Mouse (Mus musculus) forebrain, embryonic 10.5 days (tissue): ENCODE data around the gene Timmdc1. TPM values are rescaled to one million over a fixed set of nuclear protein-coding genes. Genes with fewer than 3 reads are reported as not detected.

Experiments
- DNase-seq: peaks from one replicate; pipeline ENCODE4 v3.0.0-alpha.2; 2017; ENCODE audit warnings: low spot score; ENCODE audit errors: extremely low spot score
- H3K27ac ChIP-seq: fragments of 300-500 bp; sonication (generic); 2 replicates; pipeline ENCODE4 v1.5.1; 2016; ENCODE audit warnings: mild to moderate bottlenecking
- H3K27me3 ChIP-seq: fragments of 300-500 bp; sonication (generic); 2 replicates; pipeline ENCODE4 v1.6.1; 2016; ENCODE audit warnings: mild to moderate bottlenecking; ENCODE audit not compliant: poor library complexity, severe bottlenecking
- H3K36me3 ChIP-seq: fragments of 300-500 bp; sonication (generic); replicated peaks from 2 replicates; pipeline ENCODE4 v1.6.1; 2016; ENCODE audit warnings: mild to moderate bottlenecking, moderate library complexity
- H3K4me1 ChIP-seq: fragments of 300-500 bp; sonication (generic); 2 replicates; pipeline ENCODE4 v1.6.1; 2016
- H3K4me3 ChIP-seq: fragments of 300-500 bp; sonication (generic); 2 replicates; pipeline ENCODE4 v1.5.1; 2016; ENCODE audit warnings: mild to moderate bottlenecking, moderate library complexity
- H3K9me3 ChIP-seq: fragments of 300-500 bp; sonication (generic); 2 replicates; pipeline ENCODE4 v1.6.1; 2016; ENCODE audit warnings: mild to moderate bottlenecking, moderate library complexity
- WGBS: fragments of 180-500 bp; shearing (Covaris S2); methylation state at CpG from one replicate; pipeline ENCODE4 v1.1.7; 2016; 5-methylcytosine and 5-hydroxymethylcytosine counted together
- polyA plus RNA-seq: library from polyadenylated mRNA; unstranded; fragments of >200 nt; fragmentation: Nextera tagmentation; extraction: Ambion mirVana; gene quantifications from 2 replicates; pipeline ENCODE4 v1.2.1, GENCODE M21; 2016

The Timmdc1 gene
- polyA plus RNA-seq, 1 experiment from 2014 or later, result 33.1 TPM

DNA sequence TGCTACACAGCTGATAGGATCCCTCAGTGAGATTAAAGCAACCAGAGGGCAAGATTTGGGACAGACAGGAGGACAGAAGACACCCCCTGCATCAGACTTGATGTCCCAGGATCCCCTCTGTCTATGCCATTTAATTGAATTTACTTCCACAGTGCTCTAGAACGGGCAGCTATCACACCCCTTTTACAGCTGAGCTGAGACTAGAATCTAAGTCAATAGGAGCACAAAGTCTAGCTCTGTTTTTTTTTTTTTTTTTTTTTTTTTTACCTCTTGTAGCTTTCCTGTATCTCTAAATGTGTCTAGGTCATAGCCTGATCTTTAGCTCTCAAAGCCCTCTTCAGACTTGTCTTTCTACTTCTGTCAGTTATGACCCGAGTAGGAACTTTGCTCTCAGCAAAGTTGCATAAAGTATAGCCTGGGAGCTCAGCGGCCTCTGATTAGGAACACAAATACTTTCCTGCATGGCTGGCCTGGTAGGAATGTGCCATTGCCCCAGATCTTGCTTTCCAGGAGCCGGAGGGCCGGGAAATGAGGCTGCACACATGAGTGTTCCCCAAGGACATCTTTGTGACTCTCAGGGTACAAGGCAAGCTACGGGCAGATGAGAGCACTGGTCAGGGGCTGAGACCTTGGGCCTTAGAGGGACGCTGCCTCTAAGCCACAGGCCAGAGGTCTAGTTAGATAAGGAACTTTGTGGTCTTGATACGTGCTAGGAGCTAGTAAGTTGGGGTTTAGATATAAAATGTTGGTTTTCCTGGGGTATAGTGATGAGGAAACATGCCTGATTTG lies 54.4 kb downstream of the Timmdc1 start:
- H3K4me1 ChIP-seq, result 0 out of 2 replicates have a peak, but pooled peaks cover 4% of the 10 kb centered on the region
- no peaks in the 10 kb centered on the region for H3K36me3 ChIP-seq
- 83% methylated on average over 8 of the region's 8 CpGs for WGBS
- no peaks in the 10 kb centered on the region for H3K27me3 ChIP-seq
- no peak overlapping the region for H3K4me3 ChIP-seq
- no peak for DNase-seq
- H3K27ac ChIP-seq, result no peak overlapping the region
- H3K9me3 ChIP-seq, result no peaks in the 10 kb centered on the region

DNA sequence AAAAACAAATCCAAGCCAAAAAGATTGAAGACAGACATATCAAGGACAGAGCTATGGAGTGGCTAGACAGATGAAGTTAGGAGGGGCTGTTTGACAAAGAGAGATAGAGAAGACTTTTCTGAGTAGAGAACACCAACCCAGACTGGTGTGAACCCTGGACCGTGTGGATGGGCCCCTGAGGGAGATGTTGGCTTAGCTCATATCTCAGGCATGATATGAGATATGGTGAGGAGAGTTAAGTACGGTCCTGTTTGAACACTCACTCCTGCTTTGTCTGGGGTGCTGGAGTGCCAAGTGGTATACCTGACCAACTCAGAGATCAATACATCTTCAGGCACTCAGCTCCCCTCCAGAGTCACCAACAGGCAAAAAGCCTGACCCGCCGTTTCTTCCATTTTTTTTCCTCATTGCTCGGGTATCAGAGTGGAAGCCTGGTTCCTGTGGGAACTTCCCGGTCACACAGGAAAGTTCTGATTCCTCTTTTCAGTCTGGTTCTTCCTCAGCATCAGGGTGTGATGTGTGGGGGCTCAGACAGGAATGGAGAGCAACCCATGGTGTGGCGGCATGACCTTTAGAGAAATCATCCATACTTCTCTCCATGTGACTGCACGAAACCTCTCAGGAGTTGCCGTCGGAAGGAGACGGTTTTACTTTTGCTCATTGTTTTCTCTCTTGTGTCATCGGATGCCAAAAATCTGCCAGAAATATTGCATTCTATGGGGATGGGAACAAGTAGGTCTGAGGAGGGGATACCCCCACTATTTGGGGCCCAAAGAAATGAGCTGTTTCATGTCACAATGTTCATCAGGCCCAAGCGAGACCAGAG lies 55.2 kb downstream of the Timmdc1 start:
- Histone ChIP-seq H3K27me3 (no peaks in the 10 kb centered on the region), H3K4me1 (0 out of 2 replicates have a peak, but pooled peaks cover 4% of the 10 kb centered on the region), H3K36me3 (no peaks in the 10 kb centered on the region), H3K9me3 (no peaks in the 10 kb centered on the region), H3K4me3 (no peak overlapping the region), H3K27ac (no peak overlapping the region)
- WGBS, result 88% methylated on average over 13 of the region's 13 CpGs
- DNase-seq, result no peak

DNA sequence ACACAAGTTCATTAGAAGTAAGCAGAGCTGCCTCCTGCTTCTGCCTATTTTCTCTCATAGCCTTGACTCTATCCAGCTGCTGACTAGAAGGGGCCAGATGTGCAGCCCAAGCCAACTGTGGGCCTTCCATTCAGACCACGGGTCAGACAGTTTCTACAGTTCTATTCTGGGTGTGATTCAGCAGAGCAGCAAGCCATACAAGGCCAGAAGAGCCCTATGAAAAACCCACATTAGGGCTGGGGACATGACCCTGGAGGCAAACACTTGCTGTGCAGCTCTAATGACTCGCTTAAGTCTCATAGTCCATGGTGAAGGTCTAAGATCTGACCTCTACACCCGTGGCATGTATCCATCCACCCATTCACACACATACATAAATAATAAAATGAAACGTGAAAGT lies 56.4 kb downstream of the Timmdc1 start:
- H3K27me3 ChIP-seq, result no peaks in the 10 kb centered on the region
- 84% methylated on average over 4 of the region's 4 CpGs for WGBS
- no peaks in the 10 kb centered on the region for H3K36me3 ChIP-seq
- H3K9me3 ChIP-seq, result no peaks in the 10 kb centered on the region
- H3K4me1 ChIP-seq, result 0 out of 2 replicates have a peak, but pooled peaks cover 4% of the 10 kb centered on the region
- no peak overlapping the region for H3K27ac ChIP-seq
- no peak overlapping the region for H3K4me3 ChIP-seq
- no peak for DNase-seq

DNA sequence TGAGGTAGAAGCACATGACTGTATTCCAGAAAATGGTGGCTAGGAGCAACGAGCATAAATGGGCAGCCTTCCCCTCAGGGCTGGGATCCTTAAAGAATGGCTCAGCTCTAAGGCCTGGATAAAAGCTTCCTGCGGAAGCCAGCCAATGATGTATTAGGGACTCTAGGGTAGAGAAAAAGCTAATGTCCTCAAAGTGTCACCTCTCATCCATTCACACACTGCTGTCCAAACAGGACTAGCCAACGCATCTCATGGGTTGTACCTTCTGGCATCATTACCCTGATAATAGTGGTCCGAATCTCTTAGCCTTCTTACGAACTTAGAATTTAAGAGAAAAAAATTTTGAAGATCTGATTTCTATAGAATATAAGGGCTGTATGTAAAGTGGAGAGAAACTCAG lies 59.2 kb downstream of the Timmdc1 start:
- no peaks in the 10 kb centered on the region for H3K4me1 ChIP-seq
- H3K27ac ChIP-seq, result no peak overlapping the region
- no peaks in the 10 kb centered on the region for H3K36me3 ChIP-seq
- no peaks in the 10 kb centered on the region for H3K9me3 ChIP-seq
- 89% methylated on average over 5 of the region's 5 CpGs for WGBS
- H3K4me3 ChIP-seq, result no peak overlapping the region
- no peaks in the 10 kb centered on the region; the same call in 1 of the 2 replicates for H3K27me3 ChIP-seq
- no peak for DNase-seq

DNA sequence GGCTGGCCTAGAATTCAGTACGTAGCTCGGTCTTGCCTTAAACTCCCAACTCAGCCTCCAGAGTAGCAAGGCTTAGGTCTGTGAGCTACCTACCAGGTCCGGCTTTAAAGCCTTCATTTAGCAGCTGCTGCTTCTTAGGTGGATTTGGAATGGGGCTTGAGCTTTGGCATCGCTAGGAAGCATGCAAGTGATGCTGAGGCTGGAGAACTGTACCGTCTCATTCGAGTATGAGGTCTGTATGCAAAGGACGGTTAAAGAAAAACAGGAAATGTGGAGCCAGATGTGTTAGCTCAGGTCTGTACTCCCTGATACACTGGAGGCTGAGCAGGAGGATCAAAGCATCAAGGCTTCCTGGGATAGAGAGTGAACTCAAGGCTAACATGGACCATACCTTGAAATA lies 60.3 kb downstream of the Timmdc1 start:
- WGBS, result 89% methylated on average over 7 of the region's 7 CpGs
- Histone ChIP-seq H3K9me3 (no peaks in the 10 kb centered on the region), H3K4me1 (no peaks in the 10 kb centered on the region), H3K4me3 (no peak overlapping the region), H3K27me3 (no peaks in the 10 kb centered on the region; the same call in 1 of the 2 replicates), H3K27ac (no peak overlapping the region), H3K36me3 (no peaks in the 10 kb centered on the region)
- DNase-seq, result no peak

DNA sequence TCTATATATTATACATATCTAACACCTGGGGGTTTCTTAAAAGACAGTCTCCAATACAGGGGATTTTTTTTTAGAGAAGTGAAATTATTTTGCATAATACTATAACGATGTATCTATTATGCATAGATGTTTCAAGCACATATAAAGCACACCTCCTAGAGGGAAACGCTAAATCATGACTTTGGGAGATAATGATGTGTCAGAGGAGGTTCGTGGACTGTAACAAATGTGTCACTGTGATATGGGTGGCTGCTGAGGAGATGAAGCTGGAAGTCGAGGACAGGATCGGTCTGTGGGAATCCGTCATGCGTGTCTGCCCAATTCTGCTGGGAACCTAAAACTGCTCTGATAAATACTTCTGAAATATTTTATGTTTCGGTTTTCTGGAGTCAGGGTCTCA lies 60.7 kb downstream of the Timmdc1 start:
- 89% methylated on average over 8 of the region's 8 CpGs for WGBS
- H3K4me1 ChIP-seq, result no peaks in the 10 kb centered on the region
- H3K4me3 ChIP-seq, result no peak overlapping the region
- H3K27ac ChIP-seq, result no peak overlapping the region
- no peaks in the 10 kb centered on the region for H3K9me3 ChIP-seq
- no peaks in the 10 kb centered on the region for H3K36me3 ChIP-seq
- H3K27me3 ChIP-seq, result no peaks in the 10 kb centered on the region; the same call in 1 of the 2 replicates
- no peak for DNase-seq

DNA sequence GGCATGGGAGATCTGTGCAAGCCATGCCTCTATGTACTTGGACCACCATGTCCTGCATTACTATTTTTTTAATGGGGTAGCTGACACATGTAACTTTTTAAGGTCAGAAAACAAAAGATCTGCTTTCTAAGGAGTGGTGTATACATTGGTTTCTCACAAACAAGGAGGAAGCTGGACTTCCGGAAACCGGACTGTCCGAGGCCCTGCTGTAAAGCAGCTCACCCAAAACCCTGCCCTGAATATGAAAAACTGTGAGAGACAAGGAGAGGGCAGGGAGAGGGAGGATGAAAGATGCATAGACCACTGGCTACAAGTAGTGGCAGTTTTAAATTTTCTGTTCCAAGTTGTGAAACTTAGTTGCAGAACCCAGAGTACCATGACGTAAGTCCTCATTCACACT lies 62.5 kb downstream of the Timmdc1 start:
- Histone ChIP-seq H3K36me3 (no peaks in the 10 kb centered on the region), H3K27ac (no peak overlapping the region), H3K4me1 (no peaks in the 10 kb centered on the region), H3K27me3 (no peaks in the 10 kb centered on the region; the same call in 1 of the 2 replicates), H3K9me3 (no peaks in the 10 kb centered on the region), H3K4me3 (no peak overlapping the region)
- DNase-seq, result no peak
- 94% methylated on average over 4 of the region's 4 CpGs for WGBS

DNA sequence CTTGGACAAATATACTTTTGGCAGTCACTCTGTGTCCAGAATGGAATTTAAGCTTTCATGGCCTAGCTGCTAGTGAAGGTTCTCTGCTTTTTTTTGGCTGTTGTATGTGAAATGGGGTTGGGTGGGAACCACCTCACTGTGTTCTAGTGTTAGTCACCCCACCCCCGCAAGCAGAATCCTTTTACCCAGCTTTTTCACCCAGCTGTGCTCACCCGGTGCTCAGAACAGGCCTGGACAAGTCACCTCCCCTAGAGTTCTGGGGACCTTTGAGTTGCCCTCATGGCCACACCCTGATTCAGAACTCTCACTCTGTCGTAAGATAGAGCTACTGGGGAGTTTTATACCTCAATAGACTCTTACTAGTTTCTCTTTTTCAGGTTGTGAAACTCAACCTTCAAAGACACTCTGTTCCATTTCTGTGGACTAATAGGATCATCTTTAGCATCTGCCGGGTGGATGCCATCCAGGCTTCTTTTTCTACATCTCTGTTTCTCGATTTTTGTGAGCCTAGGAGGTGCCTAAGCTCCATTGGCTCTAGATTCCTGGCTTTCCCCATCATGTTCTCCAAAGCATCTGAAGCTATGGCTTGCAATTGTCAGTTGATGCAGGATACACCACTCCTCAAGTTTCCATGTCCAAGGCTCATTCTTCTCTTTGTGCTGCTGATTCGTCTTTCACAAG lies 63.7 kb downstream of the Timmdc1 start:
- 86% methylated on average over 6 of the region's 6 CpGs for WGBS
- DNase-seq, result no peak

DNA sequence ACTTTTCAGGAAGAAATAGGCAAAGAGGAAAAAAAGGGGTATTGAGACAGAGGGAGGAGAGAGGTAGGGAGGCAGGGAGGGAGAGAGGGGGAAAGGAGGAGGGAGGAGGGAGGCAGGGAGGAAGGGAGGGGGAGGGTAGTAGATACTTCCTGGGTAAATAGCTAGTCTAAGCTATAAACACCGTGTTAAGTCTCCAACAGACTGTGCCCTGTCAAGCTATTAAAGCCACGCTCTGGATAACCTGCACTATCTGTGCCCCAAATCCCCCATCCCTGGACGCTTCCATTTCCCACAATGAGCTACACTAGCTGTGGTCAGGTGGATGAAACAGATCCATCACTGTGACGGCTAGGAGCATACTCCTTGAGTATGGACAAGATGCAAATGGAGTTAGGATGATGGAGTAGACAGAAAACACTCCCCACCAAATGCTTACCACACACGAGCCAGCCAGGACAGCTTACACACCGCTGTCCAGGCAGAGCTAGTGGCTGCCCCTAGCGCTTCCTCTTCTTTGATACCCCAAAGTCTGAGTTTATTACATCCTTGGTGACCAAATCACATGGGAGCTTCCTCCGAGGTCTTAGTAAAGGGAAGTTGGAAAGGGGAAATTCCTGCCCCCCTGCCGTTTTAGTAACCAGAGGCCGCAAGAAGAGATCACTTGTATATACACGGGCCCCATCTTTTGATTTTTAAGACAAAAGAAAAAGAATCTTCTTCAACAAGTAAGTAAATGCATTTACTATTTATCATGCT lies 65.5 kb downstream of the Timmdc1 start:
- Histone ChIP-seq H3K9me3 (no peaks in the 10 kb centered on the region), H3K27ac (no peak overlapping the region), H3K4me3 (no peak overlapping the region), H3K27me3 (no peaks in the 10 kb centered on the region; the same call in 1 of the 2 replicates), H3K36me3 (no peaks in the 10 kb centered on the region), H3K4me1 (peaks cover 8% of the 10 kb centered on the region)
- DNase-seq, result no peak
- WGBS, result 69% methylated on average over 11 of the region's 11 CpGs

More for the DNA sequence above, 63.7 kb downstream of the Timmdc1 start:
- Histone ChIP-seq H3K27me3 (no peaks in the 10 kb centered on the region; the same call in 1 of the 2 replicates), H3K36me3 (no peaks in the 10 kb centered on the region), H3K27ac (no peak overlapping the region), H3K4me3 (no peak overlapping the region), H3K4me1 (no peaks in the 10 kb centered on the region), H3K9me3 (no peaks in the 10 kb centered on the region)

DNA sequence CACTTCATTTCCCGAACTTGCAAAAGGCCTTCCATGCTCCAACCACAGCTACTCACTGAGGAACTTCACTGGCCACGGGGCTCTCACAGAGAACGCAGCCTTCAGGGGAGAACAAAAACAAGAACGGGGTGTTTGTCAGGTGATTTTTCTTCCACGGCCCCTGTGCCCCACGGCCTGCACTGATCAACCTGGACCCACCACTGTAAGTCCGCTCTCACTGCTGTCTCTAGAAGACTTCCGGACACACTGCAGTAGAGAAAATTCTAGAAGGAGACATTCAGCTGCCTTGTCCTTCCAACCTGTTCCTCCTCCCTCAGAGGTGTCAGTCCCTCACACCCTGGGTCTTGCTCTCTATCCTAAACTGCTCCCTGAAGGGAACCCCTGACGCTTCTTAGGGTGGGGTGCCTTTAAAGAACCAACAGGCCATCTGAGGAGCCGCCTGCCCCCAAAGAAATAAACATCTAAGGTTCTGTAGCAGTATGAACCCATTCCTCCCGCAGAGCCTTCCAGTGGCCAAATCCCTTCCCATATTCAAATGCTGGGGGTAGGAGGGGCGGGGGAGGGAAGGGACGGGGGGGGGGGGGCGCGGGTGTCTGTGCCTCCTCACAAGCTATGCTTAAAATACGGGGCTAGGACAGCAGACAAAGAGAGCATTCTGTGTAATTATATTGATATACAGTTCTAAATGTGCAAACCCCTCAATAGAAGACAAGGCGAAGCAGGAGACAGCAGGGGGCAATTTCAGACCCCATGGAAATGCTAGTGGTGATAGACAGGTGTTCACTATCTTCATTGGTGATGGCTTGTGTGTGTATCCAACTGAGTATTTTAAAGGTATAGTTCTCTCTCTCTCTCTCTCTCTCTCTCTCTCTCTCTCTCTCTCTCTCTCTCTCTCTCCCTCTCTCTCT lies 66.7 kb downstream of the Timmdc1 start, which contains the start of gene Cd80:
TSS of gene Cd80 (plus strand) at position 51 of the 908 bp plus-strand sequence.
- no peak within 1 kb of the TSS for H3K4me3 ChIP-seq
- no peaks in the 10 kb centered on the region for H3K9me3 ChIP-seq
- WGBS, result 80% methylated on average over 17 of the region's 17 CpGs
- DNase-seq, result no peak
- no peaks in the 10 kb centered on the region; the same call in 1 of the 2 replicates for H3K27me3 ChIP-seq
- H3K36me3 ChIP-seq, result peaks cover under 1% of the 10 kb centered on the region
- peaks cover 18% of the 10 kb centered on the region for H3K4me1 ChIP-seq
- no peak within 1 kb of the TSS for H3K27ac ChIP-seq

DNA sequence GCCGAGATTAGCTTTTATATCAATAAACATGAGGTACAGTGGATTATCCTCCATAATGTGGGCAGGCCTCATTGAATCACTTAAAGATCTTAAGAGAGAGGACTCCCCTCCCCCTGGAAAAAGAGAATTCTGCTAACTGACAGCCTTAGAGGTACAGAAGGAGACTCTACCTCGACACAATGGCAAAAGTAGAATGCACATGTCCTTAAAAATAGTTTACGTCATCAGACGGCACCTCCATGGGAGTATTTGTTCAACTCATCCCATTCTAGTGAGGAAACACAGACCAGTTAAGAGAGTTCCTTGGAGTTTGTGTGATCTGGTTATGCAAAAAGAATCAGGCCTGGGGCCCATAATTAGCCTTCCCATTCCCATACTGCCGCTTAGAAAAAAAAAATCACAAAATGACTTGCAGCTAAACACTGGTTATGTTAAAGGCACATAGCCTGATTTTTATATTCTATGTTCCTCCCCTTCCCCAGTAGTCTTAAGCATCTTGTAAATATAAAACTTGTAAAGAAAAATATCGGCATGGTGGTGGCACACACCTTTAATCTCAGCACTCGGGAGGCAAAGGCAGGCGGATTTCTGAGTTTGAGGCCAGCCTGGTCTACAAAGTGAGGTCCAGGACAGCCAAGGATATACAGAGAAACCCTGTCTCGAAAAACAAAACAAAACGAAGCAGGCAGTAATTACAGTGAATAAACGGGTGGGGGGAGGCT lies 67.8 kb downstream of the Timmdc1 start:
- Histone ChIP-seq H3K4me1 (peaks cover 27% of the 10 kb centered on the region), H3K36me3 (peaks cover 11% of the 10 kb centered on the region), H3K9me3 (no peaks in the 10 kb centered on the region), H3K27ac (no peak overlapping the region), H3K4me3 (no peak overlapping the region), H3K27me3 (no peaks in the 10 kb centered on the region; the same call in 1 of the 2 replicates)
- 86% methylated on average over 11 of the region's 11 CpGs for WGBS
- no peak for DNase-seq
